Mouse (Mus musculus) heart, embryonic 11.5 days (tissue): ENCODE results near the gene Atp6v1g1. TPM values are rescaled to one million over a fixed set of nuclear protein-coding genes. Genes with fewer than 3 reads are reported as not detected.

Source experiments
- ATAC-seq: fragments of 200-750 bp; cut with Nextera tagmentation; replicated peaks from 2 replicates; pipeline ENCODE4 v1.8.0; 2017; ENCODE audit warnings: moderate library complexity; ENCODE audit not compliant: insufficient number of reproducible peaks, low FRiP score, low TSS enrichment
- H3K27ac ChIP-seq: fragments of 300-500 bp; sonication (generic); 2 replicates; pipeline ENCODE4 v1.5.1; 2014; ENCODE audit warnings: mild to moderate bottlenecking, low read depth, low read length
- H3K27me3 ChIP-seq: fragments of 300-500 bp; sonication (generic); 2 replicates; pipeline ENCODE4 v1.6.1; 2014; ENCODE audit warnings: mild to moderate bottlenecking, low read length, mixed read lengths; ENCODE audit not compliant: control insufficient read depth, insufficient read depth
- H3K36me3 ChIP-seq: fragments of 300-500 bp; sonication (generic); 2 replicates; pipeline ENCODE4 v1.6.1; 2014; ENCODE audit warnings: mild to moderate bottlenecking, low read length, moderate library complexity, mixed read lengths; ENCODE audit not compliant: control insufficient read depth, insufficient read depth
- H3K4me1 ChIP-seq: fragments of 300-500 bp; sonication (generic); 2 replicates; pipeline ENCODE4 v1.6.1; 2014; ENCODE audit warnings: low read length; ENCODE audit not compliant: control insufficient read depth, insufficient read depth
- H3K4me2 ChIP-seq: fragments of 300-500 bp; sonication (generic); 2 replicates; pipeline ENCODE4 v1.6.1; 2014; ENCODE audit warnings: mild to moderate bottlenecking, moderate library complexity
- H3K4me3 ChIP-seq: fragments of 300-500 bp; sonication (generic); 2 replicates; pipeline ENCODE4 v1.5.1; 2014; ENCODE audit warnings: low read depth, low read length
- H3K9ac ChIP-seq: fragments of 300-500 bp; sonication (generic); 2 replicates; pipeline ENCODE4 v1.6.1; 2014; ENCODE audit warnings: mild to moderate bottlenecking, low read depth, low read length, moderate library complexity
- H3K9me3 ChIP-seq: fragments of 300-500 bp; sonication (generic); replicated peaks from 2 replicates; pipeline ENCODE4 v1.6.1; 2016; ENCODE audit warnings: low read length; ENCODE audit not compliant: control insufficient read depth
- WGBS: fragments of 180-500 bp; shearing (Covaris S2); extraction: QIAGEN DNeasy Blood & Tissue Kit; methylation state at CpG from one replicate; pipeline ENCODE4 v1.1.7; 2014; ENCODE audit not compliant: insufficient replicate concordance; 5-methylcytosine and 5-hydroxymethylcytosine counted together
- polyA plus RNA-seq: library from polyadenylated mRNA; unstranded; fragments of >200 nt; fragmentation: Nextera tagmentation; extraction: Ambion mirVana; gene quantifications from 2 replicates; pipeline ENCODE4 v1.2.1, GENCODE M21; 2014

Atp6v1g1 gene
- polyA plus RNA-seq, 1 experiment from 2014 or later, result 213 TPM

- no peak overlapping the region for H3K4me3 ChIP-seq
- H3K36me3 ChIP-seq, result no peaks in the 10 kb centered on the region
- no peak overlapping the region for H3K27ac ChIP-seq
- no peak for ATAC-seq
- H3K4me1 ChIP-seq, result no peaks in the 10 kb centered on the region
- no peaks in the 10 kb centered on the region for H3K9me3 ChIP-seq
- H3K27me3 ChIP-seq, result no peaks in the 10 kb centered on the region
- WGBS, result 32% methylated on average over 4 of the region's 4 CpGs
- H3K9ac ChIP-seq, result no peak overlapping the region
- H3K4me2 ChIP-seq, result no peak overlapping the region
Measured at GRCm38 (mm10) chr4:63508232-63508631, 36.3 kb upstream of the Atp6v1g1 start.

DNA sequence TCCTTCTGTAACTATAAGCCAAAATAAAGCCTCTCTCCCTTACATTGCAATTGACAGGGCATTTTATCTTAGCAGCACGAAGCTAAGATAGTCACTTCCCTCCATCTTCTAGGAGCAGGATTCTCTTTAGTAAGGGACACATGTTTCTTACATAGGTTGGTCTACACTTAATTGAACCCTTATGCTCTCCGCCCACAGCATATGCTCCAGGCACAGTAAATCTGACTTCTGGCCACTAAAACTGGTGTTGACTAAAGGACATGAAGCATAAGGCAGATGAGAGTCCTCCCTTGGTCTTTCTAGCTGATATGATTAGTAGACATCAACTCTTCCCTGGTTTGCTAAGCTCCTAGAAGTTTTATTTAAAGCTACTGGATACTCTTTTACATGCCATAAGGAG is 31.7 kb upstream of the Atp6v1g1 start:
- ATAC-seq, result no peak
- WGBS, result 80% methylated on average over 2 of the region's 2 CpGs
- H3K9ac ChIP-seq, result no peak overlapping the region

DNA sequence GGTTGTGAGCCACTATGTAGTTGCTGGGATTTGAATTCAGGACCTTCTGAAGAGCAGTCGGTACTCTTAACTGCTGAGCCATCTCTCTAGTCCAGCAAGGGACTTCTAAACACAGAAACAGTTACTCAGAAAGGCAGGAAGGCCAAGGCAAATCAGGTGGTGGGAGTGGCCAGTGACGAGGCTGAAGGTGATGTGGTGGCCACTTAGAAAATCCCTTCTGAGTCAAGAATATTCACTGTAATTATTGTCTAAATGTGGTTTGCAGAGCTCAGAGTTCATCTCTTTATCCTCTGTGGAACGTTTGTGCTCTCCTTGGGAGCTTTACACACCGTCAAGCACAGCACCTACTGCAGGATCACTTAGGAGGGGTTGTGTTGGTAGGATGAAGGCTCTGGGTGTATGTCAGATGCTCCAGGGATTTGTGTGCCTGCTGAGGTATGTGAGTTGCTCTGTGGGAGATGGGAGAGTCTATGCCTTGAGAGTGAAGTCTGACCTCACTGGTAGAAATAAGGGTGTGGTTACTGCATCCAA is 30.1 kb upstream of the Atp6v1g1 start:
- 65% methylated on average over 4 of the region's 4 CpGs for WGBS
- no peak for ATAC-seq
- Histone ChIP-seq H3K27ac (no peak overlapping the region), H3K4me3 (no peak overlapping the region), H3K4me1 (no peaks in the 10 kb centered on the region), H3K9me3 (no peaks in the 10 kb centered on the region), H3K27me3 (0 out of 2 replicates have a peak, but pooled peaks cover 5% of the 10 kb centered on the region), H3K9ac (no peak overlapping the region), H3K36me3 (no peaks in the 10 kb centered on the region), H3K4me2 (no peak overlapping the region)

More for the DNA sequence above, 31.7 kb upstream of the Atp6v1g1 start:
- Histone ChIP-seq H3K4me3 (no peak overlapping the region), H3K27me3 (0 out of 2 replicates have a peak, but pooled peaks cover 5% of the 10 kb centered on the region), H3K4me1 (no peaks in the 10 kb centered on the region), H3K36me3 (no peaks in the 10 kb centered on the region), H3K4me2 (no peak overlapping the region), H3K9me3 (no peaks in the 10 kb centered on the region), H3K27ac (no peak overlapping the region)

- H3K4me1 ChIP-seq, result no peaks in the 10 kb centered on the region
- no peaks in the 10 kb centered on the region for H3K9me3 ChIP-seq
- no peak overlapping the region for H3K9ac ChIP-seq
- ATAC-seq, result no peak
- H3K27ac ChIP-seq, result no peak overlapping the region
- 76% methylated on average over 5 of the region's 5 CpGs for WGBS
- H3K4me2 ChIP-seq, result no peak overlapping the region
- H3K4me3 ChIP-seq, result no peak overlapping the region
- H3K36me3 ChIP-seq, result no peaks in the 10 kb centered on the region
- 0 out of 2 replicates have a peak, but pooled peaks cover 5% of the 10 kb centered on the region for H3K27me3 ChIP-seq
Measured at GRCm38 (mm10) chr4:63515021-63515420, 29.6 kb upstream of the Atp6v1g1 start.

DNA sequence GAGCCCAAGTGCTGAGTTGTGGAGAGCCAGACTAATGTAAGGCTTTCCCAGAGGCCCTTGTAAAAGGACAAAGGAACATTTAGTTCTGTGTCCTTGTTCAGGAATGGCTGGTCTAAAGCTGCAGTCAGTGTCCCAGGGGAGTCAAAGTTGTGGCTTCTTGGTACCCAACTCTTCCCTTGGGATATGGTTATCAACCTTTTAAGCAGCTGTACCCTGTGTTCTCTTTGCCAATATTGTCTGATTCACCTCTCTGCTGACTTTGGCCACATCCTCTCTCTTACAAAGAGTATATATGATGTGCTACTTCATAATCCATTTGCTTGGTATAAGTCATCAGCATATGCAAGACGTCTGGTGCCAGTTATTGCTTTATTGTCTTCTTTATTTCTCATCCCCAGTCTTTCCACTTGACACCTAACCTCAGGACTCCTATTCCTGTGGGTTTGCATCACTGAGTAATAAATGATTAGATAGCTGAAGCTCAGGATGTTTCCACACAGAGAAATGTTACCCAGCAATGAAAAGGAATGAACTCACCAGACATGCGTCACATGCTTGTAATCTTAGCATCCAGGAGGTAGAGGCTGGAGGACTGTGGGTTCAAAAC is 22.7 kb upstream of the Atp6v1g1 start:
- ATAC-seq, result no peak
- 77% methylated on average over 2 of the region's 2 CpGs for WGBS
- H3K36me3 ChIP-seq, result no peaks in the 10 kb centered on the region

GRCm38 (mm10) chr4:63525514-63525913 is 19.1 kb upstream of the Atp6v1g1 start:
- no peak for ATAC-seq
- WGBS, result 81% methylated on average over 8 of the region's 8 CpGs

More for the DNA sequence above, 22.7 kb upstream of the Atp6v1g1 start:
- H3K4me1 ChIP-seq, result no peaks in the 10 kb centered on the region
- no peaks in the 10 kb centered on the region for H3K9me3 ChIP-seq
- no peak overlapping the region for H3K4me2 ChIP-seq
- no peak overlapping the region for H3K9ac ChIP-seq
- no peaks in the 10 kb centered on the region for H3K27me3 ChIP-seq
- H3K27ac ChIP-seq, result no peak overlapping the region
- H3K4me3 ChIP-seq, result no peak overlapping the region

DNA sequence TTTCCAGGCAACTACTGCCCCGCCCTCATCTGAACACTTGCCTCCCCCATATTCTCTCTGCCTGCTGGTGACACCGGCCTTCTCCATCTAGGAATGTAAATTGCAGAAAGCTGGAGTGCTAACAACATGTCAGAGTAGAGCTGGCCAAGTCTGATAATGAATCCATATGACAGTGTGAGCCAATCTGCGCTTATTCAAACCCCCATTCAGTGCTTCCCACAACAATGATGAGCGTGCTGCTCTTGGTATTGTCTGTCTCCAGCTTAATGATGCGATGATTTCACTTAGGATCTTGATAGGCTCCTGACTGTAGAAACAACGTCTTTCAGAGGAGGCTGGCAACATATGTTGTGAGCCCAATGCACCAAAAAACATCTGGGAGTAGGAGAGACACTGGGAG is 15.6 kb upstream of the Atp6v1g1 start:
- Histone ChIP-seq H3K27ac (no peak overlapping the region), H3K9ac (no peak overlapping the region), H3K36me3 (no peaks in the 10 kb centered on the region), H3K9me3 (no peaks in the 10 kb centered on the region), H3K4me3 (no peak overlapping the region), H3K27me3 (no peaks in the 10 kb centered on the region; the same call in 1 of the 2 replicates), H3K4me1 (0 out of 2 replicates have a peak, but pooled peaks cover 2% of the 10 kb centered on the region), H3K4me2 (no peak overlapping the region)
- WGBS, result 67% methylated on average over 6 of the region's 6 CpGs
- ATAC-seq, result no peak

More at GRCm38 (mm10) chr4:63525514-63525913, 19.1 kb upstream of the Atp6v1g1 start:
- no peaks in the 10 kb centered on the region for H3K9me3 ChIP-seq
- no peak overlapping the region for H3K9ac ChIP-seq
- no peaks in the 10 kb centered on the region for H3K27me3 ChIP-seq
- H3K36me3 ChIP-seq, result no peaks in the 10 kb centered on the region
- no peak overlapping the region for H3K27ac ChIP-seq
- H3K4me2 ChIP-seq, result no peak overlapping the region
- no peak overlapping the region for H3K4me3 ChIP-seq
- H3K4me1 ChIP-seq, result no peaks in the 10 kb centered on the region

DNA sequence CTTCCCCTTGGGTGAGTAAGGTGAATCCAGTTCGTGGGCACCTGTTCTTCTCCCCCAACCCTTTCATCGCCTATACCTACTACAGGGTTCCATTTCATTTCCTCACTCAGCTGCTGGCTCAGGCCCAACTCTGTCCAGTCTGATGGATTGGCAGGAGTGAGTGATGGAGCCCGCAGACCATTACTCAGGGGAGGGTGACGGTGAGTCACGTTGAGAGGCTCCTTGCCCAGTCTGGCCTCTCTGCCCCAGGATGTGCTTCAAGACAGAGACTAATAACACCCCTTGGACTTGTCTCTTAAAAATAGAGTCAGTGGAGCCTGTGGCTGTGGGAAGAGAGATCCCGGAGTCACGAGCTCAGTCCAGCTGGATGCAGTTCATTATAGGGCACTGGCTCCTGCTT is 14.2 kb upstream of the Atp6v1g1 start:
- 0 out of 2 replicates have a peak, but pooled peaks cover 2% of the 10 kb centered on the region for H3K4me1 ChIP-seq
- no peaks in the 10 kb centered on the region for H3K9me3 ChIP-seq
- no peak overlapping the region for H3K4me2 ChIP-seq
- H3K27ac ChIP-seq, result no peak overlapping the region
- 74% methylated on average over 7 of the region's 7 CpGs for WGBS
- no peaks in the 10 kb centered on the region for H3K36me3 ChIP-seq
- H3K27me3 ChIP-seq, result no peaks in the 10 kb centered on the region; the same call in 1 of the 2 replicates
- H3K9ac ChIP-seq, result no peak overlapping the region
- no peak overlapping the region for H3K4me3 ChIP-seq
- ATAC-seq, result no peak

GRCm38 (mm10) chr4:63537602-63538001 is 7.0 kb upstream of the Atp6v1g1 start:
- Histone ChIP-seq H3K27ac (no peak overlapping the region), H3K36me3 (no peaks in the 10 kb centered on the region), H3K27me3 (no peaks in the 10 kb centered on the region; the same call in 1 of the 2 replicates), H3K4me2 (no peak overlapping the region), H3K4me3 (no peak overlapping the region), H3K9ac (no peak overlapping the region), H3K4me1 (peaks cover 7% of the 10 kb centered on the region; the same call in 1 of the 2 replicates), H3K9me3 (no peaks in the 10 kb centered on the region)
- WGBS, result 84% methylated on average over 4 of the region's 4 CpGs
- ATAC-seq, result no peak
